Mouse (Mus musculus) MEL (cell line): ENCODE measurements at regions not wholly inside any gene's neighbourhood (a gene's known extent, or its start where the extent isn't known, plus 50 kb on each side); places are given as distances from the start of the nearest gene placed in this dataset.
A peak's percentile ranks its signal among the peaks of the same experiment; 100 is the strongest.

Experiments used
- DNase-seq: peaks from one replicate; pipeline ENCODE4 v3.0.0; 2011; ENCODE audit warnings: low read depth, low spot score
- H3K27ac ChIP-seq: 2 replicates; pipeline ENCODE4 v1.5.1; 2012; ENCODE audit warnings: low read depth, mild to moderate bottlenecking, control low read depth, low read length, moderate library complexity; ENCODE audit not compliant: control insufficient read depth
- H3K27me3 ChIP-seq, 2 experiments: fragments of 150-350 bp in 1 of 2; sonication (generic) in 1 of 2; 2 replicates each; pipeline ENCODE4 v1.6.1; 2012; ENCODE audit warnings: low read length in 2 of 2, mild to moderate bottlenecking in 2 of 2, improper control_type of control experiment in 1 of 2, moderate library complexity in 1 of 2; ENCODE audit not compliant: insufficient read depth in 2 of 2, control insufficient read depth in 1 of 2
- H3K36me3 ChIP-seq, 2 experiments: 2 replicates each; pipeline ENCODE4 v1.6.1; 2012 to 2014; ENCODE audit warnings: low read length in 2 of 2, improper control_type of control experiment in 1 of 2, inconsistent platforms in 1 of 2, mild to moderate bottlenecking in 1 of 2; ENCODE audit not compliant: insufficient read depth in 2 of 2, control insufficient read depth in 1 of 2
- H3K4me1 ChIP-seq, 2 experiments: fragments of 150-350 bp in 1 of 2; sonication (generic) in 1 of 2; 2 replicates each; pipeline ENCODE4 v1.6.1; 2012; ENCODE audit warnings: low read length in 2 of 2, improper control_type of control experiment in 1 of 2, mild to moderate bottlenecking in 1 of 2; ENCODE audit not compliant: insufficient read depth in 2 of 2, control insufficient read depth in 1 of 2
- H3K4me3 ChIP-seq, 2 experiments: fragments of 150-350 bp in 1 of 2; sonication (generic) in 1 of 2; 2 replicates each; pipeline ENCODE4 v1.5.1; 2012; ENCODE audit warnings: low read depth in 2 of 2, low read length in 2 of 2, mild to moderate bottlenecking in 2 of 2, moderate library complexity in 2 of 2, control low read depth in 1 of 2, improper control_type of control experiment in 1 of 2; ENCODE audit not compliant: control insufficient read depth in 1 of 2, insufficient read depth in 1 of 2
- H3K79me2 ChIP-seq: 2 replicates; pipeline ENCODE4 v1.6.1; 2012; ENCODE audit warnings: mild to moderate bottlenecking, low read length, moderate library complexity; ENCODE audit not compliant: control insufficient read depth, poor library complexity, insufficient read depth
- H3K9ac ChIP-seq: 2 replicates; pipeline ENCODE4 v1.6.1; 2012; ENCODE audit warnings: low read depth, mild to moderate bottlenecking, control low read depth, low read length, moderate library complexity; ENCODE audit not compliant: control insufficient read depth, poor library complexity, severe bottlenecking
- H3K9me3 ChIP-seq: fragments of 150-350 bp; sonication (generic); replicated peaks from 2 replicates; pipeline ENCODE4 v1.6.1; 2012; ENCODE audit warnings: mild to moderate bottlenecking, low read length, improper control_type of control experiment, moderate library complexity; ENCODE audit not compliant: insufficient read depth
- BHLHE40 ChIP-seq: IDR thresholded peaks from 2 replicates; pipeline ENCODE4 v1.6.1; 2012; ENCODE audit warnings: low read depth, mild to moderate bottlenecking, inconsistent platforms, low read length, improper control_type of control experiment, borderline replicate concordance
- CHD2 ChIP-seq: IDR thresholded peaks from 2 replicates; pipeline ENCODE4 v1.6.1; 2011; ENCODE audit warnings: low read length, improper control_type of control experiment
- CTCF ChIP-seq, 3 experiments: IDR thresholded peaks in 2 of 3; conservative IDR thresholded peaks in 1 of 3; 2 replicates each; pipeline ENCODE4 v1.5.1; 2011 to 2012; ENCODE audit warnings: low read length in 3 of 3, low read depth in 2 of 3, mild to moderate bottlenecking in 2 of 3, improper control_type of control experiment in 1 of 3, inconsistent platforms in 1 of 3, mixed read lengths in 1 of 3, moderate library complexity in 1 of 3; ENCODE audit not compliant: control insufficient read depth in 1 of 3, insufficient read depth in 1 of 3, poor library complexity in 1 of 3, severe bottlenecking in 1 of 3
- E2F4 ChIP-seq: IDR thresholded peaks from 2 replicates; pipeline ENCODE4 v1.6.1; 2011; ENCODE audit warnings: low read depth, low read length, improper control_type of control experiment, borderline replicate concordance
- ELF1 ChIP-seq: IDR thresholded peaks from 2 replicates; pipeline ENCODE4 v1.6.1; 2014; ENCODE audit warnings: low read depth, mild to moderate bottlenecking, inconsistent platforms, low read length, improper control_type of control experiment, moderate library complexity
- EP300 ChIP-seq, 2 experiments: IDR thresholded peaks; 2 replicates each; pipeline ENCODE4 v1.6.1; 2011; ENCODE audit warnings: improper control_type of control experiment in 2 of 2, low read length in 2 of 2, low read depth in 1 of 2, mild to moderate bottlenecking in 1 of 2
- ETS1 ChIP-seq: IDR thresholded peaks from 2 replicates; pipeline ENCODE4 v1.6.1; 2012; ENCODE audit warnings: low read depth, mild to moderate bottlenecking, inconsistent platforms, low read length, improper control_type of control experiment, moderate library complexity
- GABPA ChIP-seq: IDR thresholded peaks from 2 replicates; pipeline ENCODE4 v1.6.1; 2012; ENCODE audit warnings: low read depth, mild to moderate bottlenecking, inconsistent platforms, low read length, improper control_type of control experiment, moderate library complexity
- JUND ChIP-seq: IDR thresholded peaks from 2 replicates; pipeline ENCODE4 v1.6.1; 2011; ENCODE audit warnings: low read depth, mild to moderate bottlenecking, improper control_type of control experiment, low read length
- MAFK ChIP-seq: IDR thresholded peaks from 2 replicates; pipeline ENCODE4 v1.6.1; 2011; ENCODE audit warnings: low read depth, mild to moderate bottlenecking, low read length, improper control_type of control experiment, borderline replicate concordance
- MAZ ChIP-seq: IDR thresholded peaks from 2 replicates; pipeline ENCODE4 v1.6.1; 2012; ENCODE audit warnings: low read depth, mild to moderate bottlenecking, inconsistent platforms, low read length, improper control_type of control experiment
- MEF2A ChIP-seq: IDR thresholded peaks from 2 replicates; pipeline ENCODE4 v1.6.1; 2014; ENCODE audit warnings: low read depth, mild to moderate bottlenecking, inconsistent platforms, low read length, improper control_type of control experiment; ENCODE audit not compliant: poor library complexity, insufficient replicate concordance, severe bottlenecking; ENCODE audit errors: extremely low read depth
- MYB ChIP-seq: IDR thresholded peaks from 2 replicates; pipeline ENCODE4 v1.6.1; 2011; ENCODE audit warnings: mild to moderate bottlenecking, low read depth, low read length, improper control_type of control experiment
- NELFE ChIP-seq: IDR thresholded peaks from 2 replicates; pipeline ENCODE4 v1.6.1; 2011; ENCODE audit warnings: low read depth, low read length, improper control_type of control experiment
- NRF1 ChIP-seq: IDR thresholded peaks from 2 replicates; pipeline ENCODE4 v1.6.1; 2014; ENCODE audit warnings: low read depth, mild to moderate bottlenecking, inconsistent platforms, low read length, improper control_type of control experiment, moderate library complexity; ENCODE audit not compliant: poor library complexity, insufficient read depth, severe bottlenecking
- POLR2AphosphoS2 ChIP-seq: IDR thresholded peaks from 2 replicates; pipeline ENCODE4 v1.6.1; 2011; ENCODE audit warnings: low read length, improper control_type of control experiment
- POLR2AphosphoS5 ChIP-seq: IDR thresholded peaks from 2 replicates; pipeline ENCODE4 v1.6.1; 2012; ENCODE audit warnings: low read depth, borderline replicate concordance, mild to moderate bottlenecking, inconsistent platforms, low read length, moderate library complexity, mixed read lengths
- RCOR1 ChIP-seq: IDR thresholded peaks from 2 replicates; pipeline ENCODE4 v1.6.1; 2012; ENCODE audit warnings: low read depth, mild to moderate bottlenecking, inconsistent platforms, low read length, improper control_type of control experiment
- SMC3 ChIP-seq: IDR thresholded peaks from 2 replicates; pipeline ENCODE4 v1.6.1; 2011; ENCODE audit warnings: low read depth, low read length, improper control_type of control experiment
- TBP ChIP-seq: IDR thresholded peaks from 2 replicates; pipeline ENCODE4 v1.8.0; 2011; ENCODE audit warnings: low read depth, low read length, improper control_type of control experiment
- ZMIZ1 ChIP-seq: IDR thresholded peaks from 2 replicates; pipeline ENCODE4 v1.6.1; 2012; ENCODE audit warnings: low read depth, mild to moderate bottlenecking, inconsistent platforms, low read length, improper control_type of control experiment, moderate library complexity

DNA sequence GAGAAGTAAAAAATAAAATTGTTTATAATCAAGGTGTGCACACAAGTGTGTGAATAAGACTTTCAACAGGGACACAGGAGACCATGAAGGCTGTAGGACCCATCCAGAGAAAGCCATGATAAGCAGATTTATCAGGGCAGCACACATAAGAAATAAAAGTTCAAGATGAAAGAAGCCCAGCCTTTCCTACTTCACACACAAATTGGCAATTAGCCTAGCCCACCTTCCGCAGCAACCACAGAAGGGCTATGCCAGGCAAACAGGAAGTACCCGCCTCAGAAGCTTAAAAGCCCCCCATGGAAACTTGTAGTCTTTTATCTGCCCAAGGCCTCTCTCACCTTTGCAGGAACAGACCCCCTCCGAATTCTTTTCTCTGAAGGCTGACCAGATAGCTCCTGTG is 77.5 kb upstream of the Eomes start (continued):
- TF ChIP-seq NRF1 (no peak), RCOR1 (peak; percentile 24; the same call in 1 of the 2 replicates), GABPA (no peak), ZMIZ1 (no peak), ETS1 (peak; percentile 28; the same call in 1 of the 2 replicates), MEF2A (no peak), POLR2AphosphoS2 (no peak), MAFK (no peak), ELF1 (no peak), E2F4 (no peak), NELFE (no peak), SMC3 (no peak), CTCF (IDR thresholded peaks at IDR 0.05 in 2 of 3, conservative IDR thresholded peaks at IDR 0.05 in 1 of 3; ENCODE audit: control insufficient read depth in 1 of 3, insufficient read depth in 1 of 3, low read depth in 2 of 3, low read length in 3 of 3, poor library complexity in 1 of 3, severe bottlenecking in 1 of 3) (no peak), CHD2 (no peak), TBP (no peak), MAZ (no peak), JUND (no peak), MYB (no peak), EP300 (IDR thresholded peaks at IDR 0.05; ENCODE audit: low read depth in 1 of 2, low read length in 2 of 2) (peak; percentile 29 to 54; a peak in 3 of 4 replicates), BHLHE40 (no peak)

DNA sequence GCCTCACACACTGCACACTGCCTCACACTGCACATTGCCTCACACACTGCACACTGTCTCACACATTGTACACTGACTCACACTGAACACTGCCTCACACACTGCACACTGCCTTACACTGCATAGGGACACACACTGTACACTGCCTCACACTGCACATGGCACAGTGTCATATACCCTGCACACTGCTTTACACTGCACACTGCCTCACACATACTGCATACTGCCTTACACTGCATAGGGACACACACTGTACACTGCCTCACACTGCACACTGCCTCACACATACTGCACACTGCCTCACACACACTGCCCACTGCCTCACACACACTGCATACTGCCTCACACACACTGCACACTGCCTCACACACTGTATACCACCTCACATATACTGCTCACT is 76.8 kb upstream of the Eomes start:
- no peaks in the 10 kb centered on the region for H3K79me2 ChIP-seq
- no peak for DNase-seq
- no peak for TF ChIP-seq E2F4
- peak; percentile 76; the same call in 1 of the 2 replicates for TF ChIP-seq POLR2AphosphoS5
- H3K9ac ChIP-seq: no peak overlapping the region
- no peak overlapping the region for H3K27ac ChIP-seq
- H3K4me3 ChIP-seq: no peak overlapping the region
- H3K4me1 ChIP-seq: peaks cover 8 to 13% of the 10 kb centered on the region in 2 experiments
- H3K36me3 ChIP-seq: peaks cover 0 to 6% of the 10 kb centered on the region in 2 experiments; a peak in 2 of 4 replicates
- no peaks in the 10 kb centered on the region for H3K9me3 ChIP-seq
- H3K27me3 ChIP-seq: no peaks in the 10 kb centered on the region
